Mouse (Mus musculus) pancreas, adult 10 weeks (tissue): ENCODE results near the gene Lin7b. TPM values are rescaled to one million over a fixed set of nuclear protein-coding genes. Genes with fewer than 3 reads are reported as not detected.

Experiments
- polyA plus RNA-seq: library from polyadenylated mRNA; stranded (reverse); fragments of 350-450 nt; fragmentation: Illumina TruSeq; extraction: RNeasy Lipid Tissue Mini Kit (QIAGEN cat#74804); gene quantifications from one replicate; pipeline ENCODE4 v1.2.3, GENCODE M21; 2015; ENCODE audit warnings: low read depth, low replicate concordance; ENCODE audit not compliant: insufficient read depth

The Lin7b gene
- polyA plus RNA-seq: 4.4 TPM

DNA sequence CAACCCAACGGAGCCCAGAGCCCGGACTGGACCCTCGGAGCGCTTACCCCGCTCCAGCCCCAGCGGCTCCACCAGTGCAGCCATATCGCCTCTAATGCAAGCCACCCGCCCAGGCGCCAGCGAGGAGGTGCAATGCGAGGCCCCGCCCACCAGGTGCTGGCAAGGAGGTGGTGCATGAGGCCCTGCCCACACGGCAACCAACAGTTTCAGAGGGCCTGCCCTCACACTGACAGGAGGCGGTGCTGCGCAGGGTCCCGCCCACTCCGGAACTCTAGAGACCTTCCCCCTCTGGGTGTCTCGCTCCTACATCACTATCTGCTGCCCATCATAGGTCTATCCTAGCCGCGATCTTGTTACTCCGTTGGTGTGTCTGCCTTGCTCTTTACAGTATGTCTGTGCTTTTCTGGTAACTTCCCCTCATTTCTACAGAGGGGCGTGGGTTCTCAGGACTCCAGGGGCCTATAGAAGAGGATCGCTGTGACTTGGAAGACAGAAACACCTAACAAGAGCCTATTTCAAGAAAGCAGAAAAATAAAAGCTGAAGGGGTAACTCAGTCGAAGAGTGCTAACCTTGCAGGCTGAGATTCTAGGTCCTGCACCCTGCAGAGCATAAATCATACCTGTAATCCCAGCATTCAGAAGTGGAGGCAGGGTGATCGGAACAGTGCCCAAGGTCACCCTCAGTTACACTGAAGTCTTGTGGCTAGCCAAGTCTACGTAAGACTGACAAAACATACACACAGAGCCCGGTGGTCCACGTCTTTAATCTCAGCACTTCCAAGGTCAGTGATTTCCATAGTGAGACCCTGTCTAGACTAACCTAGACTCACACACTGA is at the start of gene Lin7b:
TSS of gene Lin7b (minus strand) at position 109 of the 837 bp plus-strand sequence.

DNA sequence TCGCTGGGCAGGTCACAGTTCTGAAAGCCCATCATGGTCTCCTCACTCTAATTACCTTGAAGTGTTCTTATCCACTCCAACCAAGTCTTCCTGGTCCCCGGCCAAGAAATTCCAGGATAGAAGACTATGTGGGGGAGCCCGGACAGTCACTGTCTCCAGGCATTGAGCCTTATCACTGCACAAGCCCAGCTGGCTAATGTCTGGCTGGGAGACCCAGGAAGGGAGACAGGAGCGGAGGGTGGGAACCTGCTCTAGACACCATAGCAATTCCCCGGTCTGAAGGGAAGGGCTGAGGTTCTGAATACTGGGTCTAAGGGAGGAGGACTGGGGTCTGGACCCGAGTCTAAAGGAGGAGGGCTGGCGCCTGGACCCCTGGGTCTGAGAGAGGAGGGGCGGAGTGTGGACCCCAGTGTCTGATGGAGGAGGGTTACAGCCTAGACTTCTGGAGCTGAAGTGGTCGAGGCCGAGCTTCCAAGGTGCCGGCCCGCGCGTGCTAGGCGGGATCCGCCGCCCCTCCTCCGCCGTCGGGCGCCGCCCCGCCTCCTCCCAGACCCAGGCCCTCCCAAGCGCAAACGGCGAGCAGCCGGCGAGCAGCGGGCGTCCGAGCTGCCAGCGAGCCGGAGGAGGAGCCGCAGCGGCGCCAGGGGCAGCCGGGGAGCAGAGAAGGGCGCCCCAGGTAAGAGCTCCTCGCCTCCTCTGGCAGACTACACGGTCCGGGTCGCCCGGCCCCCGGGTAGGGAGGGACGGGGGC is 42.9 kb upstream of the Lin7b start, which contains the start of gene Ntf5:
TSS of gene Ntf5 (plus strand) at position 583 of the 751 bp plus-strand sequence.

DNA sequence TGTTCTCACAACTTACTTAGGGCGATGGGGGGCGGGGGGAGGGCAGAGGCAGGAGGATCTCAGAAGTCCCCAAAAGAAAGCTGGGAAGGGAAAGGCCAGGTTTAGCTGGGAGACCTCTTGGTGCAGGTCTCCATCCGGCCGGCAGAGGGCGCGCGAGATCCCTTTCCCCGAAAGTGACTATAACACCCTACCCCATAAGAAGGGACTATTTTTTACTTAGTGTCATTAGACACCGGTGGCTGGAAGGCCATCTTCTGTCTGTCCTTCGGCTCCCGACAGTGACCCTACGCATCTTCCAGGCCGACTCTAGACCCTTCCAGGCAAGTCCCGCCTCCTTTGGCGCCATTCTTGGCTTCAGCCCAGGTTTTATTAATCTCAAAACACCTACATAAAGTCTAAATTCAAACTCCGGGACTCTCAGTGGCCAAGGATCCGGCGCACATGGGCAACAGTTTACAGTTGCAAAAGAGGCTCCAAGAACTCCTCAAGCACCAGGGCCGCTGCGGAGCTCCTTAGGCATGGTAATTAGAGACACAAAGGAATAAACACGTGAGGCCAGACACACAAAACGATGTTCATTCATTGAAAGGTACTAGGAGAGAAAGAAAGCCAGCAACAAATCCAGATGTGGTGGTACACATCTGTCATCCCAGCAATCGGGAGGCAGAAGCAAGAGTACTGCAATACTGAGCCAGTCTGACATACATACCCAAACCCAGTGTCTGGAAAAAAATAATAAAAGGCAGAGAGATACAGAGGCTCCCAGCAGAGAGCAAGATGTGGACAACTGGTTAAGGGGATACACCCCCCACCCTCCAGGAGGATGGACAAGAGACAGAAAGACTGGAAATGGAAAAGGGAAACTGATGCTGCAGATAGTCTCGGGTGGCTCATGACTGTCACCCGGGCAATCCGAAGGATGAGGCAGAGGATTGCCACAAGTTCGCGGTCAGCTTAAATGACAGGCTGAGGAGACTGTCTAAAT is 35.0 kb upstream of the Lin7b start, which contains the start of gene Kcna7:
TSS of gene Kcna7 (plus strand) at position 563 of the 985 bp plus-strand sequence.

DNA sequence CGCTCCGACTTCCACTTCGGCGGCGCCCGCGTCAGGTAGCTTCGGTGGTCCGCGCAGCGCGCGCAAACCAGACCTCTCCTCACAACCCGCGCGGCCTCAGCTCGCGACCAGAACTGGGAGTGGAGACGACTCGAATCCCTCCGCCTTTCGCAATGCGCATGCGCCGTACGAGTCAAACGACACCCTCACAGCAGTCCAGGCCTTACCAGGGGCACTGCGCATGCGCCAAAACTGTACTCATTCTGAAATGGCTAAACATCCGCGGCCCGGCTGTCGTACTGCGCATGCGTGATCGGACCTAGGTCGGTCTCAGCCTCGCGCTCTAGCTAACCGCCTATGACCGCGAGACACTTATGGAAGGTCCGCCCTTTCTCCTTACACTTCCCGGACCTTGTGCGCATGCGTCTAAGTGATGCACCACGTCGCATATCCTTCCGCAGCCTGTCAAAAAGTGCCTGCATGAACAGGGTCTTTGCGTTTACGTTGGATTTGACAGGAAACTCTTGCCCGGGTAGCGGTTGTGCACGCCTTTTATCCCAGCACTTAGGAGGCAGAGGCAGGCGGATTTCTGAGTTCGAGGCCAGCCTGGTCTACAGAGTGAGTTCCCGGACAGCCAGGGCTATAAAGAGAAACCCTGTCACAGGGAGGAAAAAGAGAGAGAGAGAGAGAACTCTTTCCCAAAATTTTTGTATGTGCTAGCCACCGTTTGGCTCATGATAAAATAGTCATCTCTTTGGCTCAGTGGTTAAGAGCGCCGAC is 25.4 kb upstream of the Lin7b start, which contains the start of gene Snrnp70:
TSS of gene Snrnp70 (minus strand) at position 165 of the 759 bp plus-strand sequence.

DNA sequence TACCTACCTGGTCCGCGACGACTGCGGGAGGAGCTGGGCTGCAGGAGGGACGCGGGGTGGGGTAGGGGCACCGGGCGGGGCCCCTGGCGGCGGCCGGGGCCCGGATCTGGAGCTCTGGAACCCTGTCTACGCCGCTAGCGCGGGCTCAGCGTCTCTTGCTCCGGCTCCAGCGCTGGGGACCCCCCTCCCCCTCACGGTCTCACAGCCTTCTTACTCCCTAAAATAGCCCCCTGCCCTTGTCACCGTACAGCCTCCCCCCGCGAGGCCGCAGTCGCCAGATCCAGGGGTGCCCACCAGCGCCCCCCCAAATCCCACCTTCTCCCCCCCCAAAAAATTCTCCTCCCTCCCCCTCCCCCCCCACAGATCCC is 3.7 kb downstream of the Lin7b start, which contains the start of gene Ppfia3:
TSS of gene Ppfia3 (minus strand) at position 368 of the 368 bp plus-strand sequence.

DNA sequence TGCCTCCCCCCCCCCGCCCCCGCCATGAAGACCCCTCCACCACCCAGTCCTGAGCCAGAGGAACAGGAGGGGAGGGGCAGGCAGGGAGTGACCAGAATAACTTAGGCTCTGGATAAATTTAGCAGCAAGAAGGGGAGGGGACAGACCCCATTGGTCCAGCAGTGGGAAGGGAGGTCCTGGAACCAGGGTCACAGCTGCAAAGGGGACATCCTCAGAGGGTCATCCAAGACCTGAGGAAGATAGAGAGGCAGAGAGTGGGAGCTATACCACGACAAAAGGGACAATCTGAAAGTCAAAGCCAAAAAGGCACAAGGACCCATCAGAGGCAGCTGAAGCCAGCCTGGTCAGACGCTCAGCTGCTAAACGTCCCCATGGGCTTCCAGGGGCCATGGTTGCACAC is 35.3 kb downstream of the Lin7b start, which contains the start of gene Hrc:
TSS of gene Hrc (plus strand) at position 235 of the 400 bp plus-strand sequence.

DNA sequence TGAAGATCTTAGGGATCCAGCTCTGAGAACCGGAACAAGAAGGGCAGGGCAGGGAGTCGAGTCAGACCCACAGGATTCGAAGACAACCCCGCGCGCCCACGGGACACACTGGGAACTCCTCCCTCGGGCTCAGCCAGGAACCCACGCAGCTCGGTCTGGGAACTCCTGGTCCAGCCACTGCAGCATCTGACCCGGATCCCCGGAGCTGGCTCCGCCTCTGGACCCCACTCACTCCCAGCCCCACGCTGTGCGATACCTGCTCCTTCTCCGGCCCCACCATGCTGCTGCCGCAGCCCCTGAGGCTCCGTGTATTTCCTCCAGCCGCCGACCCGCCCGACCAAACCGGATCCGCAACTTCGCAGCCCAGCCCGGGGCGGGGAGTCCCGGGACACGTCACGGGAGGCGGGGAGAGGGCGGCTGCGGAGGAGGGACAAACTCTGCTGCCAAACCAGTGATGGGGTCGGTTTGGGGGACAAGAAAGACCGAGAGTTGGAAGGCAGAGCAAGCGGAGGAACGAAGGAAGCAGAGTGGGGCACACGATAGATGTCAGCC is 36.9 kb downstream of the Lin7b start, which contains the start of gene Trpm4:
TSS of gene Trpm4 (minus strand) at position 350 of the 552 bp plus-strand sequence.

Other genes with a start within 250 kb of the Lin7b start
- gene Rps11, start 246.1 kb downstream of the Lin7b start, polyA plus RNA-seq: 500 TPM
- gene Rpl13a, start 241.8 kb downstream of the Lin7b start, polyA plus RNA-seq: 1,110 TPM
- gene Gm45713, start 234.4 kb downstream of the Lin7b start, polyA plus RNA-seq: 0.61 TPM
- 14.1 TPM for gene Flt3l, start 234.2 kb downstream of the Lin7b start, polyA plus RNA-seq
- 8.8 TPM for gene Pih1d1, start 216.3 kb downstream of the Lin7b start, polyA plus RNA-seq
- 9.4 TPM for gene Aldh16a1, start 216.0 kb downstream of the Lin7b start, polyA plus RNA-seq
- not detected for gene Slc17a7, start 206.6 kb downstream of the Lin7b start, polyA plus RNA-seq
- not detected for gene Gfy, start 191.0 kb downstream of the Lin7b start, polyA plus RNA-seq
- not detected for gene Pth2, start 189.6 kb downstream of the Lin7b start, polyA plus RNA-seq
- not detected for gene Ccdc155, start 165.7 kb downstream of the Lin7b start, polyA plus RNA-seq
- gene Dkkl1, start 158.4 kb downstream of the Lin7b start, polyA plus RNA-seq: 7.0 TPM
- gene Tead2, start 154.8 kb downstream of the Lin7b start, polyA plus RNA-seq: 98.6 TPM
- 2.7 TPM for gene Cd37, start 131.5 kb downstream of the Lin7b start, polyA plus RNA-seq
- gene Slc6a16, start 129.5 kb downstream of the Lin7b start, polyA plus RNA-seq: not detected
- not detected for gene Slc6a21, start 93.1 kb downstream of the Lin7b start, polyA plus RNA-seq
- 15.2 TPM for gene Trpm4, start 36.8 kb downstream of the Lin7b start, polyA plus RNA-seq
- 0.89 TPM for gene Hrc, start 35.3 kb downstream of the Lin7b start, polyA plus RNA-seq
- gene Ppfia3, start 3.6 kb downstream of the Lin7b start, polyA plus RNA-seq: 0.92 TPM
- gene Snrnp70, start 25.2 kb upstream of the Lin7b start, polyA plus RNA-seq: 230 TPM
- gene Kcna7, start 35.1 kb upstream of the Lin7b start, polyA plus RNA-seq: not detected
- gene Ntf5, start 43.1 kb upstream of the Lin7b start, polyA plus RNA-seq: not detected
- gene Lhb, start 50.2 kb upstream of the Lin7b start, polyA plus RNA-seq: not detected
- 3.9 TPM for gene Gys1, start 64.3 kb upstream of the Lin7b start, polyA plus RNA-seq
- gene Ruvbl2, start 67.5 kb upstream of the Lin7b start, polyA plus RNA-seq: 11.0 TPM
- 893 TPM for gene Ftl1, start 89.3 kb upstream of the Lin7b start, polyA plus RNA-seq
- 42.0 TPM for gene Bax, start 96.3 kb upstream of the Lin7b start, polyA plus RNA-seq
- gene Tulp2, start 111.3 kb upstream of the Lin7b start, polyA plus RNA-seq: 1.5 TPM
- not detected for gene Gm45808, start 116.2 kb upstream of the Lin7b start, polyA plus RNA-seq
- gene Dhdh, start 118.2 kb upstream of the Lin7b start, polyA plus RNA-seq: 2.1 TPM
- gene Nucb1, start 139.8 kb upstream of the Lin7b start, polyA plus RNA-seq: 43.0 TPM
- 14.2 TPM for gene Ppp1r15a, start 155.7 kb upstream of the Lin7b start, polyA plus RNA-seq
- gene Plekha4, start 155.7 kb upstream of the Lin7b start, polyA plus RNA-seq: 3.5 TPM
- not detected for gene Hsd17b14, start 184.3 kb upstream of the Lin7b start, polyA plus RNA-seq
- gene Bcat2, start 199.6 kb upstream of the Lin7b start, polyA plus RNA-seq: 127 TPM
- gene Fgf21, start 244.9 kb upstream of the Lin7b start, polyA plus RNA-seq: 41.8 TPM
- 4.9 TPM for gene Fut1, start 246.7 kb upstream of the Lin7b start, polyA plus RNA-seq